Mouse (Mus musculus): ENCODE measurements around the gene Fanca. TPM values are rescaled to one million over a fixed set of nuclear protein-coding genes. Genes with fewer than 3 reads are reported as not detected.

Fanca gene
- total and polyA plus RNA-seq, 3 experiments: 21.9 to 57.8 (median 39.2) TPM

GRCm38 (mm10) chr8:123254099-123254885 is 64.1 kb downstream of the Fanca start, which contains the start of the genes Zfp276 and Vps9d1 (continued):
- no peak for TF ChIP-seq ZNF384 (IDR thresholded peaks at IDR 0.05; ENCODE audit: low read depth, low read length)
- TF ChIP-seq JUN (IDR thresholded peaks at IDR 0.05; ENCODE audit: insufficient read depth, low read depth, low read length): no peak
- peak; percentile 73; the same call in 1 of the 2 replicates for TF ChIP-seq KAT2A (IDR thresholded peaks at IDR 0.05; ENCODE audit: insufficient replicate concordance, low read length)
- TF ChIP-seq SIN3A (IDR thresholded peaks at IDR 0.05; ENCODE audit: low read length): peak; percentile 39
- no peak; the same call in none of the 2 replicates for TF ChIP-seq CHD2 (IDR thresholded peaks at IDR 0.05; ENCODE audit: low read length)
- TF ChIP-seq HCFC1 (IDR thresholded peaks at IDR 0.05; ENCODE audit: low read depth, low read length): peak; percentile 85
- peak; percentile 72 for TF ChIP-seq POLR2A (IDR thresholded peaks at IDR 0.05; ENCODE audit: low read depth, low read length)
- no peak for TF ChIP-seq RAD21 (IDR thresholded peaks at IDR 0.05; ENCODE audit: low read depth, low read length)
- peak; percentile 51; the same call in 1 of the 2 replicates for TF ChIP-seq IRF4 (IDR thresholded peaks at IDR 0.05; ENCODE audit: low read depth, low read length)
- TF ChIP-seq MAX (IDR thresholded peaks at IDR 0.05; ENCODE audit: low read length): no peak; the same call in 1 of the 2 replicates
- TF ChIP-seq POLR2AphosphoS2 (IDR thresholded peaks at IDR 0.05; ENCODE audit: low read depth, low read length): no peak
- TF ChIP-seq BHLHE40 (IDR thresholded peaks at IDR 0.05; ENCODE audit: low read depth, low read length): no peak
- TF ChIP-seq MYC (IDR thresholded peaks at IDR 0.05; ENCODE audit: low read depth, low read length): no peak
- peak; percentile 79; the same call in 1 of the 2 replicates for TF ChIP-seq MXI1 (IDR thresholded peaks at IDR 0.05; ENCODE audit: low read depth, low read length)
- TF ChIP-seq SMC3 (IDR thresholded peaks at IDR 0.05; ENCODE audit: low read depth, low read length): no peak
- no peak for TF ChIP-seq RCOR1 (conservative IDR thresholded peaks at IDR 0.05; ENCODE audit: low read depth, low read length)
- peak; percentile 54; the same call in 1 of the 2 replicates for TF ChIP-seq UBTF (IDR thresholded peaks at IDR 0.05; ENCODE audit: low read depth, low read length)
- no peak; the same call in 1 of the 2 replicates for TF ChIP-seq GABPA (IDR thresholded peaks at IDR 0.05; ENCODE audit: insufficient replicate concordance, low read depth, low read length)
- TF ChIP-seq USF1 (IDR thresholded peaks at IDR 0.05; ENCODE audit: low read depth, low read length): no peak
- TF ChIP-seq EP300 (IDR thresholded peaks at IDR 0.05; ENCODE audit: low read length): no peak

GRCm38 (mm10) chr8:123253451-123254098 is 64.8 kb downstream of the Fanca start:
- H3K36me3 ChIP-seq (replicated peaks in 1 of 2; ENCODE audit: control insufficient read depth in 1 of 2, insufficient read depth in 1 of 2, low read length in 1 of 2): peaks cover 33 to 57% of the 10 kb centered on the region in 2 experiments
- H3K4me1 ChIP-seq (ENCODE audit: control insufficient read depth in 1 of 2, insufficient read depth in 2 of 2): peaks cover 13 to 49% of the 10 kb centered on the region in 2 experiments
- peak overlapping the region; percentile 88 for H3K9ac ChIP-seq (ENCODE audit: insufficient read depth, low read depth)
- no peaks in the 10 kb centered on the region for H3K27me3 ChIP-seq (replicated peaks)
- TF ChIP-seq NELFE (IDR thresholded peaks at IDR 0.05; ENCODE audit: low read depth, low read length): peak; percentile 43; the same call in 1 of the 2 replicates
- TF ChIP-seq USF2 (conservative IDR thresholded peaks at IDR 0.05; ENCODE audit: low read depth, low read length): no peak
- peak; percentile 14; the same call in 1 of the 2 replicates for TF ChIP-seq MAX (IDR thresholded peaks at IDR 0.05; ENCODE audit: low read length)
- TF ChIP-seq ZNF384 (IDR thresholded peaks at IDR 0.05; ENCODE audit: low read depth, low read length): no peak
- 0 out of 2 replicates have a peak, but pooled peaks have one; percentile 34 for TF ChIP-seq CHD2 (IDR thresholded peaks at IDR 0.05; ENCODE audit: low read length)
- TF ChIP-seq UBTF (IDR thresholded peaks at IDR 0.05; ENCODE audit: low read depth, low read length): peak; percentile 6; the same call in 1 of the 2 replicates
- TF ChIP-seq SIN3A (IDR thresholded peaks at IDR 0.05; ENCODE audit: low read length): peak; percentile 65; the same call in 1 of the 2 replicates
- TF ChIP-seq ZMIZ1 (IDR thresholded peaks at IDR 0.05; ENCODE audit: low read depth, low read length): 0 out of 2 replicates have a peak, but pooled peaks have one; percentile 26
- TF ChIP-seq POLR2A (IDR thresholded peaks at IDR 0.05; ENCODE audit: low read depth, low read length): peak; percentile 63
- dilution Hi-C loops (cut with MboI; ENCODE audit: extremely low pct_ligation_motif_present, extremely low pct_unique_long_range_greater_than_20kb, low sequenced_read_pairs) (no loop called here), in situ Hi-C loops (cut with MboI; ENCODE audit: low pct_ligation_motif_present, low pct_unique_long_range_greater_than_20kb, low sequenced_read_pairs) (no loop called here)
- H3K27ac ChIP-seq (ENCODE audit: insufficient read depth, low read depth): peak overlapping the region; percentile 1; the same call in 1 of the 2 replicates
- H3K79me2 ChIP-seq (replicated peaks; ENCODE audit: control insufficient read depth, extremely low read depth, insufficient read depth, poor library complexity, severe bottlenecking): no peaks in the 10 kb centered on the region
- H3K9me3 ChIP-seq (replicated peaks; ENCODE audit: low read length): no peaks in the 10 kb centered on the region
- DNase-seq (ENCODE audit: extremely low read depth): no peak
- H3K4me2 ChIP-seq (ENCODE audit: insufficient read depth, low read depth, poor library complexity, severe bottlenecking): peak overlapping the region; percentile 92
- peak overlapping the region; percentile 73 to 89 (median 87) for H3K4me3 ChIP-seq (replicated peaks in 1 of 3; ENCODE audit: low read depth in 2 of 3, low read length in 2 of 3, poor library complexity in 1 of 3)
